Mouse (Mus musculus) midbrain, postnatal 0 days (tissue): ENCODE data around the gene Zfp605. TPM values are rescaled to one million over a fixed set of nuclear protein-coding genes. Genes with fewer than 3 reads are reported as not detected.

Experiments used
- ATAC-seq: fragments of 200-750 bp; cut with Nextera tagmentation; 2 replicates; pipeline ENCODE4 v1.8.0; 2017; ENCODE audit warnings: moderate number of reproducible peaks, mild to moderate bottlenecking, moderate TSS enrichment, moderate library complexity; ENCODE audit not compliant: low FRiP score
- DNase-seq: peaks from one replicate; pipeline ENCODE4 v3.0.0-alpha.2; 2015; ENCODE audit warnings: low spot score
- H3K27ac ChIP-seq: fragments of 300-500 bp; sonication (generic); 2 replicates; pipeline ENCODE4 v1.5.1; 2014; ENCODE audit warnings: low read depth, mild to moderate bottlenecking, low read length, mixed read lengths
- H3K27me3 ChIP-seq: fragments of 300-500 bp; sonication (generic); 2 replicates; pipeline ENCODE4 v1.6.1; 2014; ENCODE audit warnings: low read length, control low read depth, mixed read lengths; ENCODE audit not compliant: insufficient read depth
- H3K36me3 ChIP-seq: fragments of 300-500 bp; sonication (generic); 2 replicates; pipeline ENCODE4 v1.6.1; 2014; ENCODE audit warnings: low read length, control low read depth, mixed read lengths; ENCODE audit not compliant: insufficient read depth
- H3K4me1 ChIP-seq: fragments of 300-500 bp; sonication (generic); 2 replicates; pipeline ENCODE4 v1.6.1; 2014; ENCODE audit warnings: mild to moderate bottlenecking, control low read depth, antibody characterized with exemption, low read length, mixed read lengths; ENCODE audit not compliant: insufficient read depth
- H3K4me2 ChIP-seq: fragments of 300-500 bp; sonication (generic); 2 replicates; pipeline ENCODE4 v1.6.1; 2014; ENCODE audit warnings: low read depth, mild to moderate bottlenecking, low read length, mixed read lengths; ENCODE audit not compliant: poor library complexity, severe bottlenecking
- H3K4me3 ChIP-seq: fragments of 300-500 bp; sonication (generic); 2 replicates; pipeline ENCODE4 v1.5.1; 2014; ENCODE audit warnings: low read depth, mild to moderate bottlenecking, low read length, moderate library complexity
- H3K9ac ChIP-seq: fragments of 300-500 bp; sonication (generic); replicated peaks from 2 replicates; pipeline ENCODE4 v1.6.1; 2014; ENCODE audit warnings: mild to moderate bottlenecking, low read length, moderate library complexity, mixed read lengths; ENCODE audit not compliant: poor library complexity, severe bottlenecking
- H3K9me3 ChIP-seq: fragments of 300-500 bp; sonication (generic); 2 replicates; pipeline ENCODE4 v1.6.1; 2016; ENCODE audit warnings: low read length, control low read depth
- CTCF ChIP-seq: IDR thresholded peaks from 2 replicates; pipeline ENCODE4 v1.5.1; 2016; ENCODE audit warnings: antibody characterized with exemption, mild to moderate bottlenecking
- WGBS: fragments of 180-500 bp; shearing (Covaris S2); extraction: QIAGEN DNeasy Blood & Tissue Kit; methylation state at CpG from one replicate; pipeline ENCODE4 v1.1.7; 2014; 5-methylcytosine and 5-hydroxymethylcytosine counted together
- polyA plus RNA-seq: library from polyadenylated mRNA; unstranded; fragments of >200 nt; fragmentation: Nextera tagmentation; extraction: Ambion mirVana; gene quantifications from 2 replicates; pipeline ENCODE4 v1.2.1, GENCODE M21; 2015
- total RNA-seq: library from RNA; depleted of rRNA; stranded (reverse); fragments of >200 nt; gene quantifications from 2 replicates; pipeline ENCODE4 v1.2.3, GENCODE M21; 2014; rRNA removed

The Zfp605 gene
- total and polyA plus RNA-seq, 2 experiments from 2014 or later, result 10.9 to 16.8 TPM

GRCm38 (mm10) chr5:110143007-110143406 is 33.1 kb downstream of the Zfp605 start:
- H3K4me2 ChIP-seq, result no peak overlapping the region
- no peak overlapping the region for H3K9ac ChIP-seq
- H3K36me3 ChIP-seq, result peaks cover 42% of the 10 kb centered on the region
- H3K27me3 ChIP-seq, result no peaks in the 10 kb centered on the region
- H3K4me1 ChIP-seq, result no peaks in the 10 kb centered on the region
- ATAC-seq (no peak), DNase-seq (peak; percentile 9)
- H3K9me3 ChIP-seq, result no peaks in the 10 kb centered on the region
- peak; percentile 61 for TF ChIP-seq CTCF
- no peak overlapping the region for H3K27ac ChIP-seq
- WGBS, result 91% methylated on average over 5 of the region's 5 CpGs
- no peak overlapping the region for H3K4me3 ChIP-seq

GRCm38 (mm10) chr5:110169374-110169773 is 59.5 kb downstream of the Zfp605 start:
- Histone ChIP-seq H3K9me3 (no peaks in the 10 kb centered on the region), H3K27ac (no peak overlapping the region), H3K9ac (no peak overlapping the region), H3K4me1 (no peaks in the 10 kb centered on the region), H3K4me3 (no peak overlapping the region), H3K36me3 (peaks cover 60% of the 10 kb centered on the region), H3K4me2 (no peak overlapping the region), H3K27me3 (no peaks in the 10 kb centered on the region)
- 95% methylated on average over 4 of the region's 4 CpGs for WGBS
- no peak for TF ChIP-seq CTCF
- DNase-seq (no peak), ATAC-seq (no peak)

- no peaks in the 10 kb centered on the region for H3K9me3 ChIP-seq
- peak within 1 kb of the TSS; percentile 88 for H3K4me2 ChIP-seq
- TF ChIP-seq CTCF, result no peak
- H3K27ac ChIP-seq, result peak within 1 kb of the TSS; percentile 74
- H3K9ac ChIP-seq, result peak within 1 kb of the TSS; percentile 91
- DNase-seq (peak; percentile 96), ATAC-seq (peak; percentile 99)
- 0% methylated on average over 39 of the region's 41 CpGs for WGBS
- no peaks in the 10 kb centered on the region for H3K27me3 ChIP-seq
- H3K36me3 ChIP-seq, result 0 out of 2 replicates have a peak, but pooled peaks cover 4% of the 10 kb centered on the region
- peaks cover 6% of the 10 kb centered on the region for H3K4me1 ChIP-seq
- H3K4me3 ChIP-seq, result peak within 1 kb of the TSS; percentile 94
Measured at GRCm38 (mm10) chr5:110176362-110177020, 66.6 kb downstream of the Zfp605 start, which contains the start of gene Golga3. Golga3 (plus strand) TSS chr5:110176701.

GRCm38 (mm10) chr5:110177021-110177420 is 67.1 kb downstream of the Zfp605 start:
- 6% methylated on average over 19 of the region's 19 CpGs for WGBS
- DNase-seq (peak; percentile 1), ATAC-seq (no peak; the same call in none of the 2 replicates)
- Histone ChIP-seq H3K9me3 (no peaks in the 10 kb centered on the region), H3K4me2 (peak overlapping the region; percentile 88), H3K9ac (peak overlapping the region; percentile 91), H3K4me1 (peaks cover 6% of the 10 kb centered on the region), H3K4me3 (peak overlapping the region; percentile 94), H3K36me3 (0 out of 2 replicates have a peak, but pooled peaks cover 2% of the 10 kb centered on the region), H3K27ac (peak overlapping the region; percentile 74), H3K27me3 (no peaks in the 10 kb centered on the region)
- TF ChIP-seq CTCF, result no peak

- Histone ChIP-seq H3K4me2 (no peak overlapping the region), H3K9me3 (no peaks in the 10 kb centered on the region), H3K36me3 (peaks cover 9% of the 10 kb centered on the region; the same call in 1 of the 2 replicates), H3K27me3 (no peaks in the 10 kb centered on the region), H3K4me3 (no peak overlapping the region), H3K27ac (no peak overlapping the region), H3K4me1 (peaks cover 6% of the 10 kb centered on the region), H3K9ac (no peak overlapping the region)
- DNase-seq (no peak), ATAC-seq (no peak)
- no peak for TF ChIP-seq CTCF
- 92% methylated on average over 2 of the region's 2 CpGs for WGBS
Measured at GRCm38 (mm10) chr5:110178628-110179027, 68.7 kb downstream of the Zfp605 start.

Other genes with a start within 250 kb of the Zfp605 start
- gene Gm15446, start 186.7 kb upstream of the Zfp605 start, total RNA-seq, result 4.1 and 9.9 TPM in 2 replicates
- 0.31 and 0.49 TPM in 2 replicates for gene Gm15446, start 186.7 kb upstream of the Zfp605 start, polyA plus RNA-seq
- 9.6 and 24.9 TPM in 2 replicates for gene Zfp932, start 113.6 kb upstream of the Zfp605 start, total RNA-seq
- 14.1 and 16.7 TPM in 2 replicates for gene Zfp932, start 113.6 kb upstream of the Zfp605 start, polyA plus RNA-seq
- not detected in 2 replicates for gene Gm17655, start 37.6 kb upstream of the Zfp605 start, total RNA-seq
- gene Gm17655, start 37.6 kb upstream of the Zfp605 start, polyA plus RNA-seq, result 2.7 and 2.8 TPM in 2 replicates
- 0.28 and 0.88 TPM in 2 replicates for gene Gm35315, start 15.7 kb upstream of the Zfp605 start, total RNA-seq
- 0.39 and 0.40 TPM in 2 replicates for gene Gm35315, start 15.7 kb upstream of the Zfp605 start, polyA plus RNA-seq
- 20.9 and 21.6 TPM in 2 replicates for gene Plcxd1, start 10.1 kb upstream of the Zfp605 start, total RNA-seq
- 10.0 and 10.5 TPM in 2 replicates for gene Plcxd1, start 10.1 kb upstream of the Zfp605 start, polyA plus RNA-seq
- 119 and 135 TPM in 2 replicates for gene Gtpbp6, start 1.9 kb upstream of the Zfp605 start, total RNA-seq
- 57.5 and 65.3 TPM in 2 replicates for gene Gtpbp6, start 1.9 kb upstream of the Zfp605 start, polyA plus RNA-seq
- 58.0 and 70.8 TPM in 2 replicates for gene Chfr, start 25.8 kb downstream of the Zfp605 start, total RNA-seq
- 62.5 and 62.6 TPM in 2 replicates for gene Chfr, start 25.8 kb downstream of the Zfp605 start, polyA plus RNA-seq
- gene Golga3, start 66.6 kb downstream of the Zfp605 start, total RNA-seq, result 23.4 and 24.7 TPM in 2 replicates
- gene Golga3, start 66.6 kb downstream of the Zfp605 start, polyA plus RNA-seq, result 18.9 and 20.1 TPM in 2 replicates
- gene Ankle2, start 120.9 kb downstream of the Zfp605 start, total RNA-seq, result 27.9 and 30.7 TPM in 2 replicates
- 15.4 and 17.1 TPM in 2 replicates for gene Ankle2, start 120.9 kb downstream of the Zfp605 start, polyA plus RNA-seq
- gene Pgam5, start 159.8 kb downstream of the Zfp605 start, total RNA-seq, result 156 and 164 TPM in 2 replicates
- 117 and 119 TPM in 2 replicates for gene Pgam5, start 159.8 kb downstream of the Zfp605 start, polyA plus RNA-seq
- gene Pxmp2, start 176.1 kb downstream of the Zfp605 start, total RNA-seq, result 7.8 and 9.1 TPM in 2 replicates
- 16.3 and 16.7 TPM in 2 replicates for gene Pxmp2, start 176.1 kb downstream of the Zfp605 start, polyA plus RNA-seq
- gene Pole, start 176.2 kb downstream of the Zfp605 start, total RNA-seq, result 7.9 and 10.2 TPM in 2 replicates
- gene Pole, start 176.2 kb downstream of the Zfp605 start, polyA plus RNA-seq, result 2.2 and 3.1 TPM in 2 replicates
- gene P2rx2, start 233.1 kb downstream of the Zfp605 start, total RNA-seq, result 10.6 and 11.9 TPM in 2 replicates
- gene P2rx2, start 233.1 kb downstream of the Zfp605 start, polyA plus RNA-seq, result 10.7 and 13.4 TPM in 2 replicates
- not detected in 2 replicates for gene Lrcol1, start 234.6 kb downstream of the Zfp605 start, total RNA-seq
- not detected in 2 replicates for gene Lrcol1, start 234.6 kb downstream of the Zfp605 start, polyA plus RNA-seq